Mouse (Mus musculus) midbrain, embryonic 16.5 days (tissue): ENCODE measurements at regions not wholly inside any gene's neighbourhood (a gene's known extent, or its start where the extent isn't known, plus 50 kb on each side); places are given as distances from the start of the nearest gene placed in this dataset.

Experiments
- ATAC-seq: fragments of 200-750 bp; cut with Nextera tagmentation; 2 replicates; pipeline ENCODE4 v1.8.0; 2017; ENCODE audit warnings: moderate TSS enrichment
- H3K27ac ChIP-seq: fragments of 300-500 bp; sonication (generic); 2 replicates; pipeline ENCODE4 v1.5.1; 2014; ENCODE audit warnings: mild to moderate bottlenecking, low read length, mixed read lengths
- H3K27me3 ChIP-seq: fragments of 300-500 bp; sonication (generic); 2 replicates; pipeline ENCODE4 v1.6.1; 2014; ENCODE audit warnings: low read depth, low read length, mixed read lengths; ENCODE audit not compliant: control insufficient read depth, insufficient read depth
- H3K36me3 ChIP-seq: fragments of 300-500 bp; sonication (generic); 2 replicates; pipeline ENCODE4 v1.6.1; 2014; ENCODE audit warnings: mild to moderate bottlenecking, low read length, moderate library complexity, mixed read lengths; ENCODE audit not compliant: control insufficient read depth, insufficient read depth
- H3K4me1 ChIP-seq: fragments of 300-500 bp; sonication (generic); 2 replicates; pipeline ENCODE4 v1.6.1; 2014; ENCODE audit warnings: mild to moderate bottlenecking, low read length, mixed read lengths; ENCODE audit not compliant: control insufficient read depth, insufficient read depth
- H3K4me2 ChIP-seq: fragments of 300-500 bp; sonication (generic); 2 replicates; pipeline ENCODE4 v1.6.1; 2014; ENCODE audit warnings: mild to moderate bottlenecking, low read length, mixed read lengths
- H3K4me3 ChIP-seq: fragments of 300-500 bp; sonication (generic); 2 replicates; pipeline ENCODE4 v1.5.1; 2014; ENCODE audit warnings: low read depth, mild to moderate bottlenecking, low read length, moderate library complexity, mixed read lengths
- H3K9ac ChIP-seq: fragments of 300-500 bp; sonication (generic); 2 replicates; pipeline ENCODE4 v1.6.1; 2014; ENCODE audit warnings: low read depth, low read length, mixed read lengths
- H3K9me3 ChIP-seq: fragments of 300-500 bp; sonication (generic); replicated peaks from 2 replicates; pipeline ENCODE4 v1.6.1; 2014; ENCODE audit warnings: mild to moderate bottlenecking, low read length, mixed read lengths; ENCODE audit not compliant: control insufficient read depth, poor library complexity, severe bottlenecking
- WGBS: fragments of 180-500 bp; shearing (Covaris S2); extraction: QIAGEN DNeasy Blood & Tissue Kit; methylation state at CpG from one replicate; pipeline ENCODE4 v1.1.7; 2014; 5-methylcytosine and 5-hydroxymethylcytosine counted together

DNA sequence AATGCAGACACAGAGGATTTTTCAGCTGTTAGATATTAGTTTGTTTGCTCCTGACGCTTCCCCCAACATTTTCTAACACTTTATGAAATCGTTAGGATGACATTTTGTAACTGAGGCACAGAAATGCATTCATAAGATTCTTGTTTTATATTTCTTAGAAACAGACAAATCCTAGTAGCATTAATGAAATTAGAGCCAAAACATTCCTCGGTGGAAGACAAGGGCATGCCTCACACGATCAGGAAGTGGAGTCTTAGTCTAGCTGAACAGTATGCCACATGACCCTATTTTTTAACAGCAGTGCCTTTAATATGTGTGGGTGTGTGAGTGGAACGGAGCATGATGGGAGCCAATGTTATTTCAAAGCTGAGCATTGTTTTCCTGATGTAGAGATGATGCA is 89.7 kb upstream of the Pde3a start:
- Histone ChIP-seq H3K4me1 (no peaks in the 10 kb centered on the region), H3K4me3 (no peak overlapping the region), H3K9me3 (0 out of 2 replicates have a peak, but pooled peaks cover 6% of the 10 kb centered on the region), H3K36me3 (no peaks in the 10 kb centered on the region), H3K9ac (no peak overlapping the region), H3K27ac (no peak overlapping the region), H3K27me3 (no peaks in the 10 kb centered on the region), H3K4me2 (no peak overlapping the region)
- WGBS: 86% methylated on average over 5 of the region's 5 CpGs
- ATAC-seq: no peak

DNA sequence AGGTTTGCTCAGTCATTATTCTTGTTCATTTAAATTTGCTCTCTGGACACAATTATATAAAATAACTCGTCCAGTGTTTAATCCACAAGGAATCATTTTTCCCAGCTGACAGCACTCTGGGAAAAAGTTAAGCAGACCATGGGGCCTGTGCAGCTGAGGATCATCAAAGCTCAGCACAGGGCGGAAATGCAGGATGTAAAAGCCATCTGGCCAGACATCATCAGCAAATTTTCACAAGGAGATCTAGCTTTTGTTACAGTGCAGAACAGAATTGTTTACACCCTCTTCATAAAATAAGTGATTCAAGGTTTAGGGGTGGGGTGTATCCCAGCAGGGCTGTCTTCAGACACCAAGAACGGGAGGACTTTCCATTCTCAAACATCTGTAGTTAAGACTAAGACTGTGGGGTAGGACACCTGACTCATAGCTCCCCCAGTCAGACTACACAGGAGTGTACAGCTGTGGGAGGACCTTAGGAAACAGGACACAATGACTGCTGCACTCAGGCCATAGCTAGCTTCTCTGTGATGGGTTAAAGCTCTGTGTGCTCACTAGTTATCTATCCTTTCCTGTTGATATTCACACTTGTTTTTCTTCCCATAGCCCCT is 87.3 kb upstream of the Pde3a start:
- H3K9me3 ChIP-seq: no peaks in the 10 kb centered on the region
- H3K4me3 ChIP-seq: no peak overlapping the region
- 82% methylated on average over 3 of the region's 3 CpGs for WGBS
- H3K27ac ChIP-seq: no peak overlapping the region
- ATAC-seq: no peak
- H3K9ac ChIP-seq: no peak overlapping the region
- no peaks in the 10 kb centered on the region for H3K4me1 ChIP-seq
- no peaks in the 10 kb centered on the region for H3K36me3 ChIP-seq
- no peaks in the 10 kb centered on the region for H3K27me3 ChIP-seq
- no peak overlapping the region for H3K4me2 ChIP-seq

GRCm38 (mm10) chr6:141167270-141167669 is 81.8 kb upstream of the Pde3a start:
- H3K9ac ChIP-seq: no peak overlapping the region
- H3K27ac ChIP-seq: no peak overlapping the region
- WGBS: 74% methylated on average over 3 of the region's 3 CpGs
- no peaks in the 10 kb centered on the region for H3K9me3 ChIP-seq
- ATAC-seq: no peak
- no peaks in the 10 kb centered on the region for H3K4me1 ChIP-seq
- no peak overlapping the region for H3K4me2 ChIP-seq
- H3K4me3 ChIP-seq: no peak overlapping the region
- no peaks in the 10 kb centered on the region for H3K27me3 ChIP-seq
- H3K36me3 ChIP-seq: no peaks in the 10 kb centered on the region

DNA sequence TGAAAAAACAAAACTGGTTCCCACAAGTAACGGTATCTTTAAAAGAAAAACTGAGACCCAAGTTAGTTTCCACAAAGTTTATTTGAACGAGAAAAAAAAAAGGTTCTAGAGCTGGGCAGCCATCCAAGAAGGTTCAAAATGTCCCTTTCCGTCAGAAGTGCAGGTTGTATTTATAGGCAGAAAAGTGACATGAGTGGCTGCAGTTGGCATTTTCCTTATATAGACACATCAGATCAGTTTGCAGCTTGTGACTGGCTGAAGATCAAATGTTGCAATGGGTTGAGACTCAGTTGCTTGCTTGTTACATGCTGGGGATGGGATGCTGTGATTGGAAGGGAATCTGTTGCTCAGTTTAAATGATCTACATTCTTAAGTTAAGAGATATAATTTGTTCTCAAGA is 80.7 kb upstream of the Pde3a start:
- no peaks in the 10 kb centered on the region for H3K27me3 ChIP-seq
- 73% methylated on average over 3 of the region's 3 CpGs for WGBS
- H3K9ac ChIP-seq: no peak overlapping the region
- no peak overlapping the region for H3K27ac ChIP-seq
- H3K4me1 ChIP-seq: no peaks in the 10 kb centered on the region
- no peaks in the 10 kb centered on the region for H3K36me3 ChIP-seq
- ATAC-seq: no peak
- H3K9me3 ChIP-seq: no peaks in the 10 kb centered on the region
- no peak overlapping the region for H3K4me2 ChIP-seq
- H3K4me3 ChIP-seq: no peak overlapping the region

- 10% methylated on average over 1 of the region's 1 CpGs for WGBS
- Histone ChIP-seq H3K4me3 (no peak overlapping the region), H3K9ac (no peak overlapping the region), H3K36me3 (no peaks in the 10 kb centered on the region), H3K9me3 (no peaks in the 10 kb centered on the region), H3K27ac (no peak overlapping the region), H3K4me2 (no peak overlapping the region), H3K4me1 (no peaks in the 10 kb centered on the region), H3K27me3 (no peaks in the 10 kb centered on the region)
- ATAC-seq: no peak; the same call in 1 of the 2 replicates
These were observed 65.3 kb upstream of the Pde3a start for GRCm38 (mm10) chr6:141183782-141184181.

GRCm38 (mm10) chr6:141188036-141188435 is 61.0 kb upstream of the Pde3a start:
- Histone ChIP-seq H3K27me3 (no peaks in the 10 kb centered on the region), H3K36me3 (no peaks in the 10 kb centered on the region), H3K4me2 (no peak overlapping the region), H3K27ac (no peak overlapping the region), H3K9ac (no peak overlapping the region), H3K4me3 (no peak overlapping the region), H3K9me3 (no peaks in the 10 kb centered on the region), H3K4me1 (no peaks in the 10 kb centered on the region)
- no peak for ATAC-seq
- 78% methylated on average over 3 of the region's 3 CpGs for WGBS

GRCm38 (mm10) chr6:141189093-141189492 is 60.0 kb upstream of the Pde3a start:
- Histone ChIP-seq H3K27me3 (no peaks in the 10 kb centered on the region), H3K9ac (no peak overlapping the region), H3K36me3 (no peaks in the 10 kb centered on the region), H3K4me1 (no peaks in the 10 kb centered on the region), H3K4me3 (no peak overlapping the region), H3K9me3 (no peaks in the 10 kb centered on the region), H3K4me2 (no peak overlapping the region), H3K27ac (no peak overlapping the region)
- 42% methylated on average over 5 of the region's 5 CpGs for WGBS
- peak; percentile 75; the same call in 1 of the 2 replicates for ATAC-seq

GRCm38 (mm10) chr6:141189701-141190100 is 59.4 kb upstream of the Pde3a start:
- H3K36me3 ChIP-seq: no peaks in the 10 kb centered on the region
- H3K27ac ChIP-seq: no peak overlapping the region
- no peaks in the 10 kb centered on the region for H3K9me3 ChIP-seq
- no peak overlapping the region for H3K9ac ChIP-seq
- no peak overlapping the region for H3K4me3 ChIP-seq
- 79% methylated on average over 3 of the region's 3 CpGs for WGBS
- no peak overlapping the region for H3K4me2 ChIP-seq
- ATAC-seq: no peak
- H3K4me1 ChIP-seq: no peaks in the 10 kb centered on the region
- no peaks in the 10 kb centered on the region for H3K27me3 ChIP-seq

GRCm38 (mm10) chr6:141190383-141190782 is 58.7 kb upstream of the Pde3a start:
- H3K9me3 ChIP-seq: no peaks in the 10 kb centered on the region
- no peak overlapping the region for H3K9ac ChIP-seq
- no peak for ATAC-seq
- WGBS: 78% methylated on average over 5 of the region's 5 CpGs
- H3K36me3 ChIP-seq: no peaks in the 10 kb centered on the region
- no peak overlapping the region for H3K27ac ChIP-seq
- H3K27me3 ChIP-seq: no peaks in the 10 kb centered on the region
- H3K4me3 ChIP-seq: no peak overlapping the region
- H3K4me1 ChIP-seq: no peaks in the 10 kb centered on the region
- no peak overlapping the region for H3K4me2 ChIP-seq
